Mouse (Mus musculus) G1E (cell line): Measurements from ENCODE around the gene Med15.

Experiments
- CTCF ChIP-seq: IDR thresholded peaks from 2 replicates; pipeline ENCODE4 v1.5.1; 2012; ENCODE audit warnings: low read depth, low read length, inconsistent platforms, mixed read lengths
- GATA2 ChIP-seq: IDR thresholded peaks from 2 replicates; pipeline ENCODE4 v1.6.1; 2012; ENCODE audit warnings: low read depth, low read length, inconsistent platforms, borderline replicate concordance
- TAL1 ChIP-seq: conservative IDR thresholded peaks from 2 replicates; pipeline ENCODE4 v1.6.1; 2012; ENCODE audit warnings: low read depth, low read length, inconsistent platforms, mixed read lengths

- TF ChIP-seq CTCF (no peak), TAL1 (no peak), GATA2 (no peak)
Observed at GRCm38 (mm10) chr16:17721822-17722460, 10.8 kb downstream of the Med15 start.
